Mouse (Mus musculus) left cerebral cortex, adult 2 months (tissue): ENCODE data around the gene Ddx54. TPM values are rescaled to one million over a fixed set of nuclear protein-coding genes. Genes with fewer than 3 reads are reported as not detected.
A peak's percentile ranks its signal among the peaks of the same experiment; 100 is the strongest.

Source experiments
- DNase-seq, 2 experiments: peaks; one replicate each; pipeline ENCODE4 v3.0.0; 2021 to 2022; ENCODE audit warnings: low spot score in 2 of 2, mixed read lengths in 1 of 2; ENCODE audit errors: extremely low spot score in 1 of 2
- H3K27ac ChIP-seq: fragments of 200-600 bp; 2 replicates; pipeline ENCODE4 v1.8.1; 2022
- H3K4me3 ChIP-seq: fragments of 200-600 bp; 2 replicates; pipeline ENCODE4 v1.8.1; 2022
- CTCF ChIP-seq: fragments of 200-600 bp; IDR thresholded peaks from 2 replicates; pipeline ENCODE4 v1.8.1; 2022; ENCODE audit warnings: antibody characterized with exemption, mild to moderate bottlenecking, moderate library complexity
- intact Hi-C: fragments of 180-260 bp; cut with DNase I; formaldehyde crosslinking; loops from one replicate; pipeline ENCODE4 v1.15.1; 2025
- total RNA-seq, 2 experiments: library from RNA; stranded (reverse); gene quantifications; 2 replicates each; pipeline ENCODE4 v1.2.3; 2021

The Ddx54 gene
- total RNA-seq, 2 experiments from 2014 or later, result 38.6 to 41.0 TPM

- intact Hi-C loops, result loop anchor here (1.0 to 10.0 kb wide), 2 partner anchors 100 to 470 kb away; no protein-coding TSS in a partner anchor
- Histone ChIP-seq H3K27ac (peak overlapping the region; percentile 36; the same call in 1 of the 2 replicates), H3K4me3 (peak overlapping the region; percentile 36)
- DNase-seq, result peak; percentile 80 to 83
- peak; percentile 64 for TF ChIP-seq CTCF
These were observed 7.7 kb upstream of the Ddx54 start for GRCm38 (mm10) chr5:120604839-120605238.

- peak in 1 of 2 experiments; percentile 19 for DNase-seq
- Histone ChIP-seq H3K27ac (peak overlapping the region; percentile 36; the same call in 1 of the 2 replicates), H3K4me3 (peak overlapping the region; percentile 36)
- TF ChIP-seq CTCF, result no peak
- intact Hi-C loops, result loop anchor here (1.0 to 10.0 kb wide), 2 partner anchors 100 to 470 kb away; no protein-coding TSS in a partner anchor
These were observed 7.3 kb upstream of the Ddx54 start for GRCm38 (mm10) chr5:120605241-120605661.

- DNase-seq, result peak; percentile 88 to 89
- peak; percentile 89 for TF ChIP-seq CTCF
- Histone ChIP-seq H3K4me3 (no peak overlapping the region), H3K27ac (no peak overlapping the region)
- intact Hi-C loops, result loop anchor here (1.0 to 10.0 kb wide), 2 partner anchors 100 to 471 kb away; no protein-coding TSS in a partner anchor
These were observed 6.9 kb upstream of the Ddx54 start for GRCm38 (mm10) chr5:120605688-120606087.

- intact Hi-C loops, result loop anchor here (10.0 kb wide), 1 partner anchor 472 kb away; no protein-coding TSS in a partner anchor
- DNase-seq, result peak in 1 of 2 experiments; percentile 16
- TF ChIP-seq CTCF, result no peak
- H3K4me3 ChIP-seq, result no peak overlapping the region
- no peak overlapping the region for H3K27ac ChIP-seq
These were observed 5.8 kb upstream of the Ddx54 start for GRCm38 (mm10) chr5:120606590-120607200.

- no peak for TF ChIP-seq CTCF
- DNase-seq, result no peak
- Histone ChIP-seq H3K27ac (no peak overlapping the region), H3K4me3 (no peak overlapping the region)
- intact Hi-C loops, result loop anchor here (10.0 kb wide), 1 partner anchor 473 kb away; no protein-coding TSS in a partner anchor
These were observed 5.2 kb upstream of the Ddx54 start for GRCm38 (mm10) chr5:120607335-120607734.

- Histone ChIP-seq H3K4me3 (no peak overlapping the region), H3K27ac (no peak overlapping the region)
- TF ChIP-seq CTCF, result no peak
- intact Hi-C loops, result loop anchor here (10.0 kb wide), 1 partner anchor 475 kb away; no protein-coding TSS in a partner anchor
- DNase-seq, result no peak
These were observed 3.2 kb upstream of the Ddx54 start for GRCm38 (mm10) chr5:120609246-120609775.

GRCm38 (mm10) chr5:120610906-120611305 lies 1.6 kb upstream of the Ddx54 start:
- H3K4me3 ChIP-seq, result peak overlapping the region; percentile 74
- TF ChIP-seq CTCF, result no peak
- no peak for DNase-seq
- intact Hi-C loops, result no loop called here
- H3K27ac ChIP-seq, result no peak overlapping the region

GRCm38 (mm10) chr5:120611416-120611815 lies 1.1 kb upstream of the Ddx54 start:
- intact Hi-C loops, result no loop called here
- DNase-seq, result no peak
- H3K4me3 ChIP-seq, result peak overlapping the region; percentile 74
- TF ChIP-seq CTCF, result no peak
- peak overlapping the region; percentile 100; the same call in 1 of the 2 replicates for H3K27ac ChIP-seq

- Histone ChIP-seq H3K4me3 (peak overlapping the region; percentile 74), H3K27ac (peak overlapping the region; percentile 100)
- intact Hi-C loops, result no loop called here
- no peak for TF ChIP-seq CTCF
- peak; percentile 99 to 100 for DNase-seq
These were observed 474 bp downstream of the Ddx54 start for GRCm38 (mm10) chr5:120612822-120613604.

GRCm38 (mm10) chr5:120615903-120616302 lies 3.4 kb downstream of the Ddx54 start:
- DNase-seq, result no peak
- peak; percentile 56 for TF ChIP-seq CTCF
- Histone ChIP-seq H3K4me3 (no peak overlapping the region), H3K27ac (no peak overlapping the region)
- intact Hi-C loops, result no loop called here

GRCm38 (mm10) chr5:120618778-120619177 lies 6.2 kb downstream of the Ddx54 start:
- no peak for TF ChIP-seq CTCF
- intact Hi-C loops, result no loop called here
- Histone ChIP-seq H3K4me3 (no peak overlapping the region), H3K27ac (no peak overlapping the region)
- no peak for DNase-seq

- no peak overlapping the region for H3K4me3 ChIP-seq
- H3K27ac ChIP-seq, result no peak overlapping the region
- DNase-seq, result peak in 1 of 2 experiments; percentile 82
- TF ChIP-seq CTCF, result peak; percentile 83
- intact Hi-C loops, result no loop called here
These were observed 6.7 kb downstream of the Ddx54 start for GRCm38 (mm10) chr5:120619201-120619600.
